Mouse (Mus musculus): ENCODE results near the gene 2010111I01Rik.

Gene 2010111I01Rik

DNA sequence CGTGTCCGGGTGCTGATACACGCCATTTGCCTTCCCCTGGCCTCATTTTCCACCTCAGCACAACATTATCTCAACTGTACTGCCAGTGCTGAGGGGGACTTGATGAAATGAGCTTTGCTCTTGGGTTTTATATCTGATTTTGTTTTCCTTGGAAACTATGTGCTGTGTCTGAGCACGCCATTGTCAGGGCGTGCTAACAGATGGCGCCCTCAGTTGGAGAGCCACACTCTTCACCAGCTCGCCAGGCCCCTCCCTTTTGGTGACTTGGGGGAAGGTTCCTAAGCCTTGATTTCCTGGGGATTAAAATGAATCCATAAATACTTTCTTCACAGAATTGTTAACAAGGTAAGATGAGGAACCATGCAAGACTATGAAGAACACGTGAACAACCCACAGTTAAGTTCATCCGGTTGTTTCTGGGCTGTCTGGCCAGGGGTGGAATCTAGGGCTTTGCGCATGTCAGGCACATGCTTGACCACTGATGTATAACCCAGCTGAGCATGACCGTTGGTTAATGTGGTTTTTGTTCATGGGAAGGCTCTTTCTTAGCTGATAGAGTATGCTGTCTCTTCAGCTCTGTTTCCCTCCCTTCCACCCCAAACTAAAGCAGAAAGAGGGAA lies 321.9 kb downstream of the 2010111I01Rik start:
- DNase-seq (ENCODE audit: low spot score in 2 of 2), result no peak

DNA sequence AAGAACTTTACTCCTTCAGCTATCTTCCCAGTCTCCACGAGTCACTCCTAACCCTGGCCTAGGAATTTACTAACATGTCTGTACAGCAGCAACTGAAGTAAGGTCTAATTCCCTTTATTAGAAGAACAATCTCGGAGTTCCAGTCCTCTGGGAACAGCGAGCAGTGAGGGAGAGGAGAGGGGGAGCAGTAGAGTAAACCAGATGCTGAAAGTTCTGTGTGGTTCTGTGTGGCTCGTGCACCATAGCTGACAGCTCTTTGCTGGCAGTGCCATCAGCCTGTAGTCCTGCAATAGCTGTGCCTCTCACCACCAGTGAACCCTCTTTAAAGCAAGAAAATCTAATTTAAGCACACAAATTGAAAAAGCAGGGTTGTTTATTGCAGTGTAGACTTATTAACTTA lies 324.5 kb downstream of the 2010111I01Rik start:
- DNase-seq (ENCODE audit: low spot score in 2 of 2), result no peak

DNA sequence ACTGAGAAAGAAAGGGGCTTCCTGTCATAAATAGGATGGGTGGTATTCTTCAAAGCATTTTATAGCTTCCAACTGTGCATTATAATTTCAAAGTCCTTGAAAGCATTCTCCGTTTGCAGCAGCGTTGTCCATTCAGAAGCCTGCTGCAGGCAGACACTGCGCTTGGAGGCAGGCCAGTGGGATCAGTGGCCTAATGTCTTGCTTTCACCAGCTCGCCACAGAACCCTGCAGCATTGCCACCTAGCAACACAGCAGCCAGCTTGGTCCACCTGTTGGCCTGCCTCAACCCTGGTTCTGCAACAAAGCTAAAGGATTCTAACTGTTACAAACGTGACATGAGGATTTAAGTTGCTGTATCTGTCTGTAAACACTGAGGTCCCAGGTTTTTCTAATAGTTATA lies 325.0 kb downstream of the 2010111I01Rik start:
- DNase-seq (ENCODE audit: low spot score in 2 of 2), result no peak

DNA sequence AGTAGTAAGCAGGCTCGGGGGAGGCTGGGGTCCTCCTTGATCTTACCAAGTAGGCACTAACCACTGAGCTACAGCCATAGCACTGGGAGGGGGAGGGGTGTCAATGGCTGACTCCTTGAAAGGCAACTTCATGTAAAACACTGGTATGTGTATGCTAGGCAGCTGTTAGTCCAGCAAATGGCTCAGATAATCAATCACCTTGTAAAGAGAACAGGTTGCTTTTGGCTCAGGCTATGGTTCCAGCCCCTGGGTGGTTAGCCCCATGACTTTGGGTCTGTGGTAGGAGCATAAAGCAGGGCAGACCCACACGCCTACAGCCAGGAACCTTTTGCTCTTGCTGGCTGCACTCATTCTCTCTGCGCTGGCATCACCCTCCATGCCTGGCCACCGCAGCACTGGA lies 325.4 kb downstream of the 2010111I01Rik start:
- no peak for DNase-seq (ENCODE audit: low spot score in 2 of 2)

DNA sequence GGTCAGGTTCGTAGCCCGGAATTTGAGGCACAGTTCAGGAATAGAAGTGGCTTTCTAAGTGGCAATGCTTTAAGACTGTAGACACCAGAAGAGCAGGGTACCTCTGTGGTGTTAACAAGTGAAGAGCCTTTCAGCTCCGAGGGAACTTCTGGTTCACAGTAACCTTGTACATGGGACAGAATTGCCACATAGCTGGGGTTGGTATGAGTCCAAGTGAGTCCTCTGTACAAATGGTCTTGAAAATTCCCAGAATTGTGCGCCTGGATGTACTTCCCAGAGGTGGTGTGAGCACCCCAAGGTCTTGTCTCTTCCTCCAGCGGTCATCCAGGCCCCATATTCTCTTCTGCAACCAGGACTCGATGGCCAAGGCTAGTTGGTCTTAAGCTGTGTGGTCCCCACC lies 326.3 kb downstream of the 2010111I01Rik start:
- DNase-seq (ENCODE audit: low spot score in 2 of 2), result no peak

DNA sequence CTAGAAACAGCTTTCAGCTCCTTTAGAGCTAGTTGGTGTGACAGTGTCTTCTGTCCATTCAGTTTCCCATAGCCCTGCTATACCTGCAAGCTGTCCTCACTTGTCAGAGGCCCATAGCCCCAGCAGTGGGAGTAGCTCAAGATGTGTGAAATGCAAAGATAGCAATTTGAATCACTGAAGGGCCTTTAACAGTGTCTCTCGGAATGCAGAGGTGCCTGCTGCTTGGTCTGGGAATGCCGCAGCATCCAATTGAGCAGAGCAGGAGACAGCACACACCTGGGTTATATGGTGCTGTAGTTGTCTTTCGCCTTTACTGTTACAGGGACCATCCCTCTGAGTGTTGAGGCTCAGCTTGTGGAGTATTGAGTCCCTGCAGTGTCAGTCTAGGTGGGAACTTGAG lies 329.0 kb downstream of the 2010111I01Rik start:
- DNase-seq (ENCODE audit: low spot score in 2 of 2), result no peak

DNA sequence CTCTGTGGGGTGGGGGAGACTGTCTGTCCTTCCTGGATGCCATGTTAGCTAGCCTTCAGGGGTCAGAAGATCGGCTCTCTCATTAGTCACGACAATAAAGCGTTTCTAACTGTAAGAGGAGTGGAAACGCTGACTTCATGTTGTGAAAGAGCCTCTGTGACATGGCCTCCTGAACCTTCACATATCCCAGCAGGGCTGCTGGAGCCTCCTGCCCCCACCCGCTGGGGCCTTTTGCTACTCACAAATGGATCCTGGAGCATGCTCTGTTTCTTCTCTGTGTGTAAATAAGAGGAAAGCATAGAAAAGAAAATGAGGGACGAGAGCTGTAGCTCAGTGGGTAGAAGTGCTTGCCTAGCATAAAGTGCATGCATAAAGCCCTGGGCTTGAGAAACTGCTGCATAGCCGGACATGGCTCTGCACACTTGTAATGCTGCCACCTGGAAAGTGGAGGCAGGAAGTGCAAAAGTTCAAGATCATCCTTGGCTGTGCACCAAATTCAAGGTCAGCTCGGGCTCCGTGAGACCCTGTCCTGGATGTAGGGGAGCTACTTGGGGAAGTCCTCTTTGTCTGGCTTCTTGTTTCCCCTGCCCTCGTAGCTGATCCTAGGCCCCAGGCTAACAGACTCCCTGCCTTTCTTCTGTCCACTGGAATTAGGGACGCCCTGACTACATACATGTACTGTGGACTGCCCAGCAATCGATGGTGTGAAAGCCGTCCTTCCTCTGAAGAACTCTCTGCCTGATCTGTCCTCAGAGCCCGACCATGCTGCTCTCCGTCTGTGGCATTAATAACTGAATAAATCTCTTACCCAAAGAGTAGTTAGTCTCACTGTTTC lies 329.9 kb downstream of the 2010111I01Rik start:
- no peak for DNase-seq (ENCODE audit: low spot score in 2 of 2)

DNA sequence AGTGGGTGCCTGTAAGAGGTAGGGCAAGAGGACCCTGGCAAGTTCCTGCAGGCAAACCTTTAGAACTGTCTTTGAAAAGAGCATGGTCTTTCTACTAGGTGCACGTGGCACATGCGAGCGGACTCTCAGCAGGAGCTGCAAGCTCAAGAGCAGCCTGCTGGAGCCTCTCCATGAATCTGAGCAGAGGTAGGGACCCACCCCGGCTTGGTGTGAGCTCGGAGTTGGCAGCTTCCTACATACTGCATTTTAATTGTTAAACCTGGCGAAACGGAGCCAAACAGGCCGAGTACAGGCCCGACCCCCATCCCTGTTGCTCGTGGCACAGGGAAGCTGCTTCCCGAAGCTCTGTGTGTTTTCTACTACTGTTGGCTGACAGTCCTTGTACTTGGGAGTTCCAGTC lies 331.6 kb downstream of the 2010111I01Rik start:
- no peak for DNase-seq (ENCODE audit: low spot score in 2 of 2)

DNA sequence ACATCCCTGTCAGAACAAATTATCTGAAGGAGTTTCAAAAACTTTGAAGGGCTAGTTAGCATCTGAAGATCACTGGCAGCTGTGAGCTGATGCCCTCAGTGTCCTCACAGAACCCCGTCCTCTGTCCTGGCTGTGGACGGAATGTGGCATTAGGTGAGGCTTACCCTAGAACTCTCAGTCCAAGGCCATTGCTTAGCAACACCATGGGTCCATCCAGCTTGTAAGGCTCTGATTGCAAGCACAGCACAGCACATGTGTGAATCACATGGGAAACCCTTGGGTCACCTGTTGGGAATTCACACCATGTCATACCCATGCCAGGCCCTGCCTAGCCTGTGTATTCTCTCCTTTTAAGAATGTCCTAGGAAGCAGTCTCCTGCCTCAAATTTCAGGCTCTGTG lies 332.3 kb downstream of the 2010111I01Rik start:
- no peak for DNase-seq (ENCODE audit: low spot score in 2 of 2)

DNA sequence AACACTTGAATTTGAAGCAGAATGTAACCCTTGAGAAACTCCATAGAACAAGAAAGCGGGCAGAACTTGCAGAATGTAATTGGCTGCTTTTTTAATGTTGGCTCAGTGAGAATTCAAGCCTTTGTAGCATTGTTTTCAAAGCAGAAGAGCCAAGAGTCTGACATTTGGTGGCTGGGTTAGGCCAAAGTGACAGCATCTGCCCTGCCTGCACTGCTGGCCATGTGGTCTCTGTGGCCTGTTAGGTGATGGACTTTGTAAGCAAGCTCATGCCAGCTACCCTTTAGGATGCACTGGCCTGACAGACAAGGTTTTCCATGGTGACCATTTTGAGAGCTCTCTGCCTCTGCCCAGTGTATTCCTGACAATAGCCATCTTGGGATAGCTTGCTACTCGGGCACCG lies 333.2 kb downstream of the 2010111I01Rik start:
- no peak for DNase-seq (ENCODE audit: low spot score in 2 of 2)

DNA sequence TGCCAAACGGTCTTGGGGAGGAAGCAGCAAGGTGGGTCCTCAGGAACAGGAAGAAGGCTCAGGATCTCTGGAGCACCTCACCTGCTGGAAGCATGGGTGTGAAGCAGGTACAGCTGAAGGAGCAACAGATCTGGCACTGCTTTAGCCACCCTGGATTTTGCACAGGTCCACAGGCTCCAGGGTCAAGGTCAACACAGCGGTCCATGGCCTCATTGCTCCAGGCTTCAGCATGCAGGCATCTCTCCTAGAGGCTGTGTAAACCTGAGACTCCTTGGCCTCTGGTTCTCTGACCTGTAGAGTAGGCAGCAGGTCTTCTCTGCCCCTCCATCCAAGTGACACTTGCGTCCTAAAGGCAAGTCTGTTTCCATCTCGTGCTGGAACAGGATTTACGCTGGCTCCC lies 334.2 kb downstream of the 2010111I01Rik start:
- no peak for DNase-seq (ENCODE audit: low spot score in 2 of 2)

DNA sequence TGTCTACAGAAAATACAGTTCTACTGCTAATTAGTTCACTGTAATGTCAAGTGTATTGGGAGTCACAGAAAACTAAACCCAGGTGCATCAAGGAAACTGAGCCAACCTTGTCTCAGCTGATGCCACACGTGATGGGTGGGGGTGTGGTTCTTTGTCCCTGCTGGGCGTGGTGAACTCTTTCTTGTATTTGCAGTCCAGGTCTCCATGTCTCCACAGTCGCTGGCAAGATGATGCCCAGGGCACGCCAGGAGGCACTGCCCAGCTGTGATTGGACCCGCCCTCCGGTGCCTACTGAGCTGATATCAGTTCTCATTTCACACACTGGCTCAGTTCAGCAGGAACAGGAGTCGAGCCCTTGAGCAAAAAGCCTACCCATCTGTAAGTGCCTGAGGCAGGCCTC lies 336.2 kb downstream of the 2010111I01Rik start:
- no peak for DNase-seq (ENCODE audit: low spot score in 2 of 2)

DNA sequence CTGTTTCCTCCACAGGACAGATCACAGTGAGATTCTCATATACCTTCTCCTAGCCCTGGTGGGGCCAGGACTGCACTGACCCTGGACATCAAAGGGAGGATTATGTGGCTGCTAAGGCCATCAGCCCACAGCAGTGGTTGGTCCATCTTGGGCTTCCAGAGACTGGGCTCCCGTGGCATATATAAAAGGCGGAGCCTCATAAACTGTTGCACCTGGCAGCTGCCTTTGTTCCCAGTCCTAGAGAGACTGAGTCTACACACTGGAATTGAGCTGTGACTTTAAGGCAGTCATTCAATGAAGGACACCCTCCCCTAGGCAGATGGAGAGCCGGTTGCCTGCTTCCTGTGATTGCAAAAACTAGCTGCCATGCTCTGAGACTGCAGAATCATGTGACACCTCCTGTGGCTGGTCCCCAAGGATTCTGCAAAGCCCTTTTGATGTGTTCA lies 337.1 kb downstream of the 2010111I01Rik start:
- no peak for DNase-seq (ENCODE audit: low spot score in 2 of 2)

DNA sequence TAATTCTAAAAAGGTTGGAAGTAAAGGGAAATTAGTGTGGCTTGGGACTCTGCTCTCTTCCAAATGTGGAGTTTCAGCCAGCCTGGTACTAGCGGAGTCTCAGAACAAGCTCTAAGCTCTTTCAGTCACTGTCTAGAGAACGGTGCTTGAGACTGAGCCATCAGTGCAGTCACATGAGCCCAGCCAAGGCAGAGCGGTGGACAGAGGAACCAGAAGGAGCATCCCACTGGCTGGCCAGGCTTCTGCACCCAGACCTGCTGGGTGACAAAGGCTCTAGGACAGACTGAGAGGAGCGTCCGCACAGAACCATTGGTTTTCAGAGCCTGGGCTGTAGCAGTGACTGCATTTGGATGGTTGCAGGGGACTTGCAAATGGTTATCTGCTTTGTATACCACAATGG lies 337.7 kb downstream of the 2010111I01Rik start:
- no peak for DNase-seq (ENCODE audit: low spot score in 2 of 2)

DNA sequence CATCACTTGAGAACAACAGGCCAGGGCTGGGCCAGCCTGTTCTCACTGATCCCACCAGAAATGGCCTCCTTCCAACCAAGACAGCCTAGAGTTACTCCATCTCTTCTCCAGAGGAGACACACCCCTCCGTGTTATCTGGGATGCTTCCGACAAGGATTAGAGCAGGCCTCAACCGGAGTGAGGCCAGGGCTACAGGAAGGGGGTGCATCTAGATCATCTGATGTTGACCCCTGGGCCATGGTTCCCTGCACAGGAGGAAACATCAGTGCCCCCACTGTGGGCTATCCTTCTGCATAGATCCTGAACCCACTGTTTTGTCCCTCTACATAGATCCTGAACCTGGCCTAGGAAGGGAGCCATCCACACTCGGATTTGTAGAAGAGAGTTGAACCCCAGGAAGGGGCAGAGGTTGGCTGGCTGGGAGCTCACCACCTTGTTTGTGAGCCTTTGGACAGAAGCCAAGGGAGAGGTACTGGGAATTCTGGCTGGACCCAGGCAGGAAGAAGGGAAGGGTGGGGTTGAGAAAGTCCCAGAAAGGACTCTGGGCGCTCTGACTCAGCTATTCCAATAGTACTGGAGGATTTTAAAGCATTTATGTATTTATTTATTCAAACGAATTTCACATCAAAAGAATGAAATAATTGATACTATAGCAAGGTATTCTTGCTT lies 339.6 kb downstream of the 2010111I01Rik start:
- DNase-seq (ENCODE audit: low spot score in 2 of 2), result no peak

DNA sequence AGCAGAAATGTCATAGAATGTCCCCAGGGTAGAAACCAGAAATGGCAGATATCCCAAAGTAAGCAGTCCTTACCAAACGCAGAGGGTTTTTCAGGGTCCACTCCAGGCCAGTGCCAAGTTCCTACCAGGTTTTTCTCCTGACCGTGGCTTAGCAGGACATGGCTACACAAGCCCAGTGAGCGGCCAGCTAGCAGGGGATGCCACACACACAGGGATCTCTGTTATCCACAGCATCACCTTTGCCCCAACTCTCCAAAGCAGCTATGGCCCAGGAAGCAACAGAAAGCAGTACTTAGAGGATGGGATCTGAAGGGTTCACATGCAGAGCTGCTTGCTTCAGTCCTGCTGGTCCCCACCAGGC lies 340.1 kb downstream of the 2010111I01Rik start:
- no peak for DNase-seq (ENCODE audit: low spot score in 2 of 2)

DNA sequence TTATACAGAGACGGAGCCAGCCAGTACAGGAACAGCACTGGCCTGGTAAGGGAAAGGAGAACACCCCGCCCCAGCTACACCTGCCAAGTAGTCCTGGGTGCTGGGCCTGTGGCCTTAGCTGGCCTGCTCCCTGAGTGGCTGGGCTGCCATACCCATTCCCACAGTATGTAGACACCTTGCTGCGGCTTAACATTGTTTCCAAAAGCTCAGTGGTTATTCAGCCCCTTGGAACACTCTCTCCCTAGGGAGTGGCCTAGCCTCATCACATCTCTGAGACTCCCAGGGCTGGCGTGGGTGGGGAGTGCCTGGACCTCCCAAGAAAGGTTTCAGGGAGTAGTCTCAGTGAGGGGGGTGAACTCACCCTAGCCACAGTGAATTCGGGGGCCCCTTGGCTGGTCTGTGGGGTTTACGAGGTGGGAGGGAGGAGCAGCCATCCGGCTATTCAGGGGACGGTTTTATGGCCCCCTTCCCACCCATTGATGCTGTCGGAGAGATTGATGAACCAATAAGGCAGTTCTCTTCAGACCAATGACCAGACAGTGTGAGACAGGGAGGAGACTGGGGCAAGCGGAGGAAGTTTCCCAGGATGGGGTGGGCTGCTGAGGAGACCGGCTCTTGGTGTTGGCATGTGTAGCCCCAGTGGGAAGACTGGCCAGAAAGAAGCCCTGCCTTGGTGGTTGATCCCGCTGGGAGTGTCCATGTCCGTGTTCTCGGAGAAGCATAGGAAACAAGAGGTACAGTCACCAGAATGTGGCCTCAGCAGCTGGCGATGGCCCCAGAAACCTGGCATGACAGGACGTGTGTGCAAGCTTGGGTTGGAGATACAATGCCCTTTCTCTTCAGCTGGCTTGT lies 340.7 kb downstream of the 2010111I01Rik start:
- DNase-seq (ENCODE audit: low spot score in 2 of 2), result no peak

DNA sequence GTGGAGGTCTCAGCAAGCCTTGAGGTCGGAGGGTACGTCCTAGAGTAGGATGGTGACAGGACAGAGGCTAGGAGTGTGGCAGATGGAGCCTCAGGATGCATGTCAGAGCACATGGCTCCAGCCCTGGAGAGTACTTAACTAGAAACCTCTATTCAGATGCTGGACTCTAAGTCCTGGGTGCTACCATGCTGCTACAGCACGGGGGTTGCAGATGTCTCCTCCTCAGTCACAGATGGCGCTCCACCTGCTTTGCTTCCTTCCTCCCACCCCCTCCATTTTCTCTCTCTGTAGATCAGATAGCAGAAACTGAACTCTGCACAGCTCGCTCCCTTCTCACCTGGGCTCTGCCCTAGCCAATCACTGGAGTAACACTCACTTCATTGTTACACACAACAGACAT lies 342.1 kb downstream of the 2010111I01Rik start:
- DNase-seq (ENCODE audit: low spot score in 2 of 2), result peak; percentile 49 to 54

DNA sequence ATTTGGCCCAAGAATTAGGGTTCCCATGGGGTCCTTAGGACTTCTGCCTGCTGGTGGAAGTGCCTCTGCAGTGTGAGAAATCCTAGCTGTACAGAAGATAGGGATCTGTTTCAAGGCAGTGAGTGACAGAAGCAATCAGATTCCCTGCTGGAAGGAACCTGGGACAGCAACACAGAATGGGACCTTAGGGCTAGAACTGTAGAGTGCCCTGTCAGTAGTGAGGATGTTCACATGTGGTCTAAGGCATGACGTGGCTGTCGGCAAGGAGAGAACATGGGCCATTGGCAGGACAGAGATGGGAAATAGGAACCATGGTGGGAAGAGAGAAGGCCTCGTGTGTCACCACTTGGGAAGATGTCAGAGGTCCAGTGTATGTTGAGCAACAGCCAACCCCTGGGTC lies 344.9 kb downstream of the 2010111I01Rik start:
- no peak for DNase-seq (ENCODE audit: low spot score in 2 of 2)

DNA sequence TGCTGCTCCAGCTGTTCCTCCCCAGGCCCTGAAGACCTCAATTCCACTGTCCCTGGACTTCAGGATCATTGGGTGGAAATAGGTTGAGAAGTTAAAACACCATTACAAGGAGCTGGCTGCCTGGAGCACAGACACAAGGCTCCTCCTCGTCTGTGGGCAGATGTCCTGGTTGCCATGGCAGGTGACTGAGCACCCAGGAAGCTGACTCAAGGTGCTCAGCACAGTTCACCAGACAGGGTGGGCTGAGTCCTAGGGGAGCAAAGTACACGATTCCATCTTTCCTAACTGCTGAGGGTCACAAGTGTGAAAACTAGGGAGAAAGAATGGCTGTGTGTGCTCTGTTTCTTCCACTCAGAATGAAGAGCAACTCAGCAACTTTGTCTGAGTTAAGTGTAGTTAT lies 346.5 kb downstream of the 2010111I01Rik start:
- no peak for DNase-seq (ENCODE audit: low spot score in 2 of 2)

DNA sequence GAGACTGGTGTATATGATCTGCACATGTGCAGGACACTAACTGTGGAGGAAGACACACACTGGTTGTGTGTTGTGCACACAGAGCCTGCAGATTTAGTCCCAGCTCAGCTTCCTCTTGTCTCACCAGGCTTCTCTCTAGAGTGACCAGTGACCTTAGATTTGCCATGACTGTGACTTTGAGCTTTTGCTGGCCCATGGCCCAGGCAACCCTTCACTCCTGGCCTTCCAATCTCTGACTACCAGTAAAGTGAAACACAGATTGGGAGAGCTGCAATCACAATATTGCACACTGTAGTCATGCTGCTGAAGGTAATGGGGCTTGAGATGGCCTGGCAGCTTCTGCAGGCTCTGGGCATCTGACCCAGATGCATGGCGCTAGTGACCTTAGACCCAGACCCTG lies 348.6 kb downstream of the 2010111I01Rik start:
- no peak for DNase-seq (ENCODE audit: low spot score in 2 of 2)
